Mouse (Mus musculus) kidney, postnatal 0 days (tissue): ENCODE results near the gene Myo1a. TPM values are rescaled to one million over a fixed set of nuclear protein-coding genes. Genes with fewer than 3 reads are reported as not detected.

Experiments used
- ATAC-seq: fragments of 200-750 bp; cut with Nextera tagmentation; replicated peaks from 2 replicates; pipeline ENCODE4 v1.8.0; 2017; ENCODE audit warnings: low read depth, moderate number of reproducible peaks, moderate TSS enrichment, moderate library complexity; ENCODE audit not compliant: low FRiP score
- DNase-seq: peaks from one replicate; pipeline ENCODE4 v3.0.0-alpha.2; 2016; ENCODE audit warnings: low spot score
- H3K27ac ChIP-seq: fragments of 300-500 bp; sonication (generic); 2 replicates; pipeline ENCODE4 v1.5.1; 2014; ENCODE audit warnings: mild to moderate bottlenecking
- H3K27me3 ChIP-seq: fragments of 300-500 bp; sonication (generic); 2 replicates; pipeline ENCODE4 v1.6.1; 2014; ENCODE audit warnings: low read length, mixed read lengths; ENCODE audit not compliant: insufficient read depth
- H3K36me3 ChIP-seq: fragments of 300-500 bp; sonication (generic); 2 replicates; pipeline ENCODE4 v1.6.1; 2014; ENCODE audit warnings: low read length, mixed read lengths; ENCODE audit not compliant: insufficient read depth
- H3K4me1 ChIP-seq: fragments of 300-500 bp; sonication (generic); replicated peaks from 2 replicates; pipeline ENCODE4 v1.6.1; 2014; ENCODE audit warnings: antibody characterized with exemption, low read length, mixed read lengths; ENCODE audit not compliant: insufficient read depth
- H3K4me2 ChIP-seq: fragments of 300-500 bp; sonication (generic); 2 replicates; pipeline ENCODE4 v1.6.1; 2014; ENCODE audit warnings: mild to moderate bottlenecking, low read length, moderate library complexity, mixed read lengths
- H3K4me3 ChIP-seq: fragments of 300-500 bp; sonication (generic); replicated peaks from 2 replicates; pipeline ENCODE4 v1.5.1; 2014; ENCODE audit warnings: low read depth, low read length
- H3K9ac ChIP-seq: fragments of 300-500 bp; sonication (generic); 2 replicates; pipeline ENCODE4 v1.6.1; 2014; ENCODE audit warnings: low read depth, low read length
- H3K9me3 ChIP-seq: fragments of 300-500 bp; sonication (generic); replicated peaks from 2 replicates; pipeline ENCODE4 v1.6.1; 2016; ENCODE audit warnings: low read length, inconsistent platforms, mixed read lengths
- CTCF ChIP-seq: IDR thresholded peaks from 2 replicates; pipeline ENCODE4 v1.5.1; 2016; ENCODE audit warnings: antibody characterized with exemption, low read depth, mild to moderate bottlenecking, moderate library complexity
- WGBS: fragments of 180-500 bp; shearing (Covaris S2); extraction: QIAGEN DNeasy Blood & Tissue Kit; methylation state at CpG from one replicate; pipeline ENCODE4 v1.1.7; 2014; 5-methylcytosine and 5-hydroxymethylcytosine counted together
- polyA plus RNA-seq: library from polyadenylated mRNA; unstranded; fragments of >200 nt; fragmentation: Nextera tagmentation; extraction: Ambion mirVana; gene quantifications from 2 replicates; pipeline ENCODE4 v1.2.1, GENCODE M21; 2015

Myo1a gene
- polyA plus RNA-seq, 1 experiment from 2014 or later: 0.07 TPM

DNA sequence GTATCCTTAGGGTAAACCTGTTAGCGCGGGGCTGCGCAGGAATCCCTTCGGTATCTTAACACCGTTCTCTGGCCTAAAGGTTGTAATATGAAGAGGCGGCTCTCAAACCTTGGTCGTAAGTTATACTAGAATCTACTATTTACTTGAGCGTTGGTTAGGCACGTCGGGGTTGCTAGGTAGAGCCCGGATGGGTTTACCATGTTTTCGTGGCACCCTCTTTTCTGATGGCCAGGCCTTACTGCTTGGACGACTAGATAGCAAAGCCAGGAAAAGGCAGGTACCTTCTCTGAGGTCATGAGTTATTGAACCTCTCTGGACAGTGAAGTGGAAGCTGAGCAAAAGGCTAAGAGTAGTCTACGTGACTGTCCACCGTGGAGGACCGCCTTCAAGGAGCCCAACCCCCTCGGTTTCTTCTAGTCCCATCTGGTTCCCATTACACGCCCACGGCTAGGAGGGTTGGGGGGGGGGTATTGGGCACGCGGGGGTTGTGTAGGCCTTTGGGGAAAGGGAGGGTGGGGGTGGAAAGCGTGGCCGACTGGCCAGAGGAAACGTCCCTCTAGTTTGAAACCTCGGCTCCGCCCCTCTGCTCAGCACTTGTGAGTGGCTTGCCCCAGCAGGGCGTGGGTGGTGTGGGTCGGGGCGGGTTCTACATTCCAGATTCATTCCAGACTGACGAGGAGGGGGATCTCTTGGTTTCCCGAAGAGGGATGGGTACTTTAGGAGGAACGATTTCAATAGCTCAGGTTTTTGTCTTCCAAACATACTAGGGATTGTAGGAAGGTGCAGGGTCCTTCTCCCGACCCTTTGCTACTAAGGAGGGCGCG, 37.5 kb upstream of the Myo1a start:
- no peak for TF ChIP-seq CTCF
- H3K27ac ChIP-seq: peak overlapping the region; percentile 97
- 1% methylated on average over 35 of the region's 35 CpGs for WGBS
- H3K4me3 ChIP-seq: peak overlapping the region; percentile 82
- DNase-seq: peak; percentile 97
- peaks cover 24% of the 10 kb centered on the region; the same call in 1 of the 2 replicates for H3K36me3 ChIP-seq
- peak; percentile 62 for ATAC-seq
- H3K4me1 ChIP-seq: peaks cover 36% of the 10 kb centered on the region
- no peaks in the 10 kb centered on the region for H3K9me3 ChIP-seq
- peak overlapping the region; percentile 82 for H3K9ac ChIP-seq
- H3K4me2 ChIP-seq: peak overlapping the region; percentile 77
- H3K27me3 ChIP-seq: no peaks in the 10 kb centered on the region

DNA sequence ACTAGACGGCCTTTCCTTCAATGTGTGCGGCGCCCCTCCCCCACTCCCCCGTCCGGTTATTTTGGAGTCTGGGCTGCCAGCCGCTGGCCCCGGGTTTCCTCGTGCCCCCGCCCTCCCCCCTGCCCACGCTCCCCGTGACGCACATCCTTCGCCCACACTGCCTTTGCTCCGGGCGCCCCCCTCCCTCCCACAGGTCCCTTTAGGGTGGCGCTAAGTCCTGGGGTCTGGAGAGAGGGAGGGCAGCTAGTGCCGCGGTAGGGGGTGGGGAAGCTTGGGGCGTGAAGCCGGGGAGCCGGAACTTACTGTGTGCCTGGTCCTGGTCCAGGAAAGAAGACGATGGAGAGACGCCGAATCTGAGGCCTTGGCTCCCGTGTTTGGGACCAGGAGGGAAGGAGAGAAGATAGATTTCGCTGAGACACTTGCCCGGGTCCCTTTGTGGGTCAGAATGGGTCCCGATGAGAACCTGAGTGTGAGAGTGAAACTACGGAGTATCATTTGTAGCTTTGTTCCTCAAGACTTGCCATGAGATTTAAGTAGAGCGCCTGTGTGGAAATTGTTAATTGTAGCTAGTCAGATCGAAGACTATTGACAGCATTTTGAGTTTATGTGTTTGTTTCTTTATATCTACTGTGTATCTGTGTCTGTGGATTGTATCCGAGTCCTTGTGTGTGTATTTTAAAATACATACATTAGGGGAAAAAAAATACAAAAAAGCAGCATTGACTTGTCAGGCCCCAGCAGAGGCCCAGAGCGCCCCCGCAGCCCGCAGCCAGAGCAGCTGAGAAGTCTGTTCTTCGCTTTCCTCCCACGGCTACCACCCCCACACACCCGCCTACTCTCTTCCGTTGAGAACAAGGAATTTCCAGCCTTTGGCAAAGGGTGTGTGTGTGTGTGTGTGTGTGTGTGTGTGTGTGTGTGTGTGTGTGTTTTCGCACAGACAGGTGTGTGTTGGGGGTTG, 36.6 kb upstream of the Myo1a start, which contains the start of gene Nab2:
Nab2 (minus strand) TSS at position 476 of the 958 bp plus-strand sequence.
- peaks cover 27% of the 10 kb centered on the region for H3K4me1 ChIP-seq
- peak; percentile 29 for TF ChIP-seq CTCF
- DNase-seq: peak; percentile 92
- H3K4me3 ChIP-seq: peak within 1 kb of the TSS; percentile 82
- no peaks in the 10 kb centered on the region for H3K9me3 ChIP-seq
- peak within 1 kb of the TSS; percentile 97 for H3K27ac ChIP-seq
- 2% methylated on average over 39 of the region's 40 CpGs for WGBS
- H3K4me2 ChIP-seq: peak within 1 kb of the TSS; percentile 77
- H3K36me3 ChIP-seq: peaks cover 16% of the 10 kb centered on the region; the same call in 1 of the 2 replicates
- 0 out of 2 replicates have a peak, but pooled peaks have one; percentile 22 for ATAC-seq
- no peaks in the 10 kb centered on the region for H3K27me3 ChIP-seq
- peak within 1 kb of the TSS; percentile 82 for H3K9ac ChIP-seq

DNA sequence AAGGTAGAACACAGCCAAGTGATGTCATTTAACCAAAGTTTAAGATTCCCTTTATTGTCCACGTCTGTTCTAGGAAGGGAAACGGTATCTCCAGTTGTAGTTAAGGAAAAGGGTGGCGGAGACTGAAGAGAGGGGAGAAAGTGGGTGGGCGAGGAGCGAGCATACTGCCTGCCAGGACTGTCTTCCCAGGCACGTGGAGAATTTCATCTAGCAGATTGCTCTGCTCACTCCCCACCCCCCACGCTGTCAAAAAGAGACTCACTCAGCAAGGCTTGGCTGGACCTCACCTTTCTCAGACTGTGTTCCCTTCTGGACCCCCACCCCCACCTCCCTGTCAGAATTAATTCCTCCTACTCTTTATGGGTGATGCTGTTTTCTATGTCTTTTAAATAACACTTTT, 35.8 kb upstream of the Myo1a start:
- WGBS: 11% methylated on average over 7 of the region's 7 CpGs
- H3K4me1 ChIP-seq: peaks cover 21% of the 10 kb centered on the region
- peak; percentile 77 for DNase-seq
- ATAC-seq: no peak
- no peaks in the 10 kb centered on the region for H3K9me3 ChIP-seq
- TF ChIP-seq CTCF: no peak
- peaks cover 8% of the 10 kb centered on the region; the same call in 1 of the 2 replicates for H3K36me3 ChIP-seq
- H3K27me3 ChIP-seq: no peaks in the 10 kb centered on the region
- H3K4me3 ChIP-seq: no peak overlapping the region
- peak overlapping the region; percentile 97 for H3K27ac ChIP-seq
- no peak overlapping the region for H3K9ac ChIP-seq
- H3K4me2 ChIP-seq: peak overlapping the region; percentile 77

DNA sequence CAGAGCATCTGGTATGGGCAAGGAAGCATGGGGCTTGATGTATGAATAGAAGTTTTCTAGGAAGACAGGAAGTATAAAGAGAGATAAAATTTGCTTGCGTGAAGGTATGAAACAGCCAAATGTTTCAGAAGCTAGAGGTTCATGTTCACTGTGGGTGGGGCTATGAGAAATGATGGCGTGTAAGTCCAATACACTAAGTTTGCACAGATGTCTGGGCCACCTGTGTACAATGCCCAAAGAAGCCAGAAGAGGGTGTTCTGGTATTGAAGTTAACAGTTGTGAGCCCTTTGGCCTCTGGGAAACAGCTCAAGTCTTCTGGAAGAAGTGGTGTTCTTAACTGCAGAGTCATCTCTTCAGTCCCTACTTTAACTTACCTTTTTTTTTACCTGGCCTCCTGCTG, 34.8 kb upstream of the Myo1a start:
- H3K9me3 ChIP-seq: no peaks in the 10 kb centered on the region
- H3K27me3 ChIP-seq: no peaks in the 10 kb centered on the region
- H3K27ac ChIP-seq: no peak overlapping the region
- no peaks in the 10 kb centered on the region for H3K36me3 ChIP-seq
- no peak for ATAC-seq
- 92% methylated on average over 2 of the region's 2 CpGs for WGBS
- no peak overlapping the region for H3K4me3 ChIP-seq
- peaks cover 12% of the 10 kb centered on the region for H3K4me1 ChIP-seq
- no peak overlapping the region for H3K4me2 ChIP-seq
- no peak for DNase-seq
- no peak for TF ChIP-seq CTCF
- no peak overlapping the region for H3K9ac ChIP-seq

DNA sequence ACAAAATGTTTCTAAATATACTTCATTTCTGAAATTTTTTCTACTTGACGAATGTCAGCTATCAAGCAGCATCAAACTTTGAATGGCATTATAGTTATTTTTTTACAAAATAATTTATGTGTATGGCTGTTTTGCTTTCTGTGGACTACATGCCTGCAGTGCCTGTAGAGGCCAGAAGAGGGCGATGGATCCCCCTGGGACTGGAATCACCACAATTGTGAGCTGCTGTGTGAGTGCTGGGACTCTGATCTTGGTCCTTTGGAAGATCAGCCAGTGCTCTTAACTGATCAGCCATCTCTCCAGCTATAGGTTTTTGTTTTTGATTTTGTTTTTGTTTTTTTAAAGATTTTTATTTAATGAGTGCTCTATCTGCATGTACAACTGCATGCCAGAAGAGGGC, 33.7 kb upstream of the Myo1a start:
- no peak overlapping the region for H3K27ac ChIP-seq
- ATAC-seq (no peak), DNase-seq (peak; percentile 19)
- no peak overlapping the region for H3K4me3 ChIP-seq
- TF ChIP-seq CTCF: peak; percentile 70
- H3K27me3 ChIP-seq: no peaks in the 10 kb centered on the region
- H3K9ac ChIP-seq: no peak overlapping the region
- no peaks in the 10 kb centered on the region for H3K36me3 ChIP-seq
- peaks cover 12% of the 10 kb centered on the region for H3K4me1 ChIP-seq
- no peaks in the 10 kb centered on the region for H3K9me3 ChIP-seq
- 48% methylated on average over 2 of the region's 2 CpGs for WGBS
- no peak overlapping the region for H3K4me2 ChIP-seq

DNA sequence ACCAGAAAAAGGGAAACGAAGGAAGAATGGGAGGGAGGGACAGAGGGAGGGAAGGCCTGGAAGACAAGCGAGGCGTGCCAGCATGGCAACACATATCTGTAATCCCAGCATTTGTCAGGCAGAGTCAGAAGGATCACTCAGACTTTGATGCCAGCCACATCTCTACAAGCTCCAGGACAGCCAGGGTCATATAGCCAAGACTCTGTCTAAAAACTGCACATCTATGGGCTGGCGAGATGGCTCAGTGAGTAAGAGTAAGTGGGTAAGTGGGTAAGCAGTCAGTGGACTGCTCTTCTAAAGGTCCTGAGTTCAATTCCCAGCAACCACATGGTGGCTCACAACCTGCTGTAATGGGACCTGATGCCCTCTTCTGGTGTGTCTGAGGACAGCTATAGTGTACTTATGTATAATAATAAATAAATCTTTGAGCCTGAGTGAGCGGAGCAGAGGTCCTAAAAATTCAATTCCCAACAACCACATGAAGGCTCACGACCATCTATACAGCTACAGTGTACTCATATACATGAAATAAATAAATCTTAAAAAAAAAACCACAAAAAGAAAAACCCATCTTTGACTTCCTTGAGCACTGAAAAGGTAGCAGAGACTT, 30.8 kb upstream of the Myo1a start:
- H3K4me3 ChIP-seq: no peak overlapping the region
- H3K4me1 ChIP-seq: peaks cover 7% of the 10 kb centered on the region
- H3K9ac ChIP-seq: no peak overlapping the region
- no peak for ATAC-seq
- no peak for DNase-seq
- H3K36me3 ChIP-seq: no peaks in the 10 kb centered on the region
- H3K27me3 ChIP-seq: no peaks in the 10 kb centered on the region
- no peak overlapping the region for H3K27ac ChIP-seq
- TF ChIP-seq CTCF: no peak
- H3K4me2 ChIP-seq: no peak overlapping the region
- no peaks in the 10 kb centered on the region for H3K9me3 ChIP-seq
- WGBS: 92% methylated on average over 6 of the region's 6 CpGs
